Mouse (Mus musculus) WW6 (cell line): ENCODE results near the gene Zc3h12a.
A peak's percentile ranks its signal among the peaks of the same experiment; 100 is the strongest.

ENCODE experiments used
- DNase-seq: peaks from one replicate; pipeline ENCODE4 v3.0.0-alpha.2; 2013; ENCODE audit warnings: low read depth, low spot score

Zc3h12a gene

DNA sequence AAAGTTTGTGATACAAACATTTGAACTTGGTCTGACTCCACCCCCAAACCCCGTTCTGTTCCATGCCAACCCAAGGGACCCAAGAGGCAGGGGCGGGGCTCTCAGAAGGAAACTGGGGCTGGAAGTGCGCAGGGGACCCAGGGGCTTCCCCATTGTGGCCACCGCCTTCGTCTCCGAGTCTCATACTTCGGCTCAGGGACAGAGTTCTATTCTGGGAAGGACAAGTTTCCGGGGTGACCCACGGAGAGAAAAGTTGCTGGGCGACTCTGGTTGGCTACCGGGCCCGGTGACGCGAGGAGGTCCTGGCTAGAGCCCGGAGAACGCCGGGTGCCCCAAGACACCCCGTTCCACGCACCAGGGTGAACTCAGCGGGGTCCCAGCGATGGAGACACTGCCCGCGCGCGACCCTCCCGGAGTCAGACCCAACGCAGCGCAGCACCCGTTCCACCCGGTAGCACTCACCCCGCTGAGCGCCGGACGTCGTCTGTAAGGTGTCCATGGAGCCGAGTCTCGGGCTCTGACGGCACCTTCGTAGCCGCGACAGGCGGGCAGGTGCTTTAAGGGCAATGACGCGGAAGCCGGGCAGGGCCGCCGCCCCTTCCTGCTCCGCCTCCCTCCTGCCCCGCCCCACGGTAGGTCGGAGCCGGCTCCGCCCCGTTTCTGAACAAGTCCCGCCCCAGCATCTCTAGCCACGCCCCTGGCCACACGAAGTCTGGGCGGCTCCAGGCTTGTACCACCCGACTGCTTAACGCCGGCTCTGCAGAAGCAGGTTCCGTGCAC lies at the start of gene Zc3h12a:
TSS of gene Zc3h12a (minus strand) at position 536 of the 780 bp plus-strand sequence.
- peak; percentile 67 for DNase-seq

DNA sequence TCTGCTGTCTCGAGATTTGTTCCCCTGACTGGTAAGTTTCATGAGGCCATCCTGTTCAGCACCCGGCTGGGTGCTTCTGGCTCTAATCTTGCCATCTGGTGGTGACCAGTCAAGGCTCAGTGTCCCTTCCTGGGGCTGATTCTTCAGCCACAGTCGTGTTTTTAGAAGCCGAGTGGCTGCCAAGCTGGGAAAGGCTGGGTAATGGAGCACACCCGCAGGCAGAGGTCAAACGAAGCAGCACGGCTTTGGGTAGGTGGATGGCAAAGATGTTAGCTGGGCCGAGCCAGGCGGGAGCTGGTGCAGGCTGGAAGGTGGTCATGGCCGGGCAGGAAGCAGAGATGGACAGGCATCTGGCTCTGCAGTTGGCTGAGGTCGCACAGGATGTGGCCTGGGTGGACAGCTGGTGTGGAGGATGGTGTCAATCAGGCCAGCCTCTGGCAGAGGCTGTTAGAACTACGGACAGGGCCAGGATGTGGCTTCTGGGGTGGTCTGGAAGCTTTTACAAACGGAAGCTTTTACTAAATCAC lies 49.1 kb upstream of the Zc3h12a start:
- DNase-seq, result no peak

DNA sequence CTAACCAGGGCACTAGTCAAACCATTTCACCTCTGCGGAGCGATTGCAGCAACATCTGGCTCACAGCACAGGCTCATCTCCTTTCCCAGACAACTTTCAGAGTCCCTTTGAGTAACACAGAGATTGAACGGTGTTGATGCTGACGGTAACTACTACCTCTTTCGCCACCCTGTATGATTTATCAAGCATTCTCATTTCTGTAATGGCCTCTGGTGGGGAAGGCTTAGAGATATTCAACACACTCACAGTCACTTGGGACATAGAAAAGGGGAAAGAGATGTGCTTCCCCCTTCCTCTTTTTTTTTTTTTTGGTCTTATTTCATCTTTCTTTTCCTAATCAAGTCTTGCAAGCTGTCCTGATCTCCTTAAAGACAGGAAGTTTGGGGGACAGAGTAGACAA lies 48.5 kb upstream of the Zc3h12a start:
- no peak for DNase-seq

DNA sequence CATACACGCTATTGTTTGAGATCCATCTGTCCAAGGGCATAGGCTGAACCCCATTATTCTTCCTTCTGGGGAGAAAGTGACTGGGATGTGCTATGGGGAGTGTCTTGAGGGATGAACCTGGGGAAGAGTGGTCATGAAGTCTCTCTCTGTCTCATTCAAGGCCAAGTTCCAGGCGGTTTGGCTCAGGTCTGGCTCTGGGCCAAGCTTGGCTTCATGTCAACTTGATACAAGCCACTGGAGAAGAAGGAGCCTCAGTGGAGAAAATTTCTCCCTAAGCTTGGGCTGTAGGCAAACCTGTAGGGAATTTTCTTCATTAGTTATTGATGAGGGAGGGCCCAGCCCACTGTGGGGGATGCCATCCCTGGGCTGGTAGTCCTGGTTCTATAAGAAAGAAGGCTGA lies 48.0 kb upstream of the Zc3h12a start:
- DNase-seq, result no peak

DNA sequence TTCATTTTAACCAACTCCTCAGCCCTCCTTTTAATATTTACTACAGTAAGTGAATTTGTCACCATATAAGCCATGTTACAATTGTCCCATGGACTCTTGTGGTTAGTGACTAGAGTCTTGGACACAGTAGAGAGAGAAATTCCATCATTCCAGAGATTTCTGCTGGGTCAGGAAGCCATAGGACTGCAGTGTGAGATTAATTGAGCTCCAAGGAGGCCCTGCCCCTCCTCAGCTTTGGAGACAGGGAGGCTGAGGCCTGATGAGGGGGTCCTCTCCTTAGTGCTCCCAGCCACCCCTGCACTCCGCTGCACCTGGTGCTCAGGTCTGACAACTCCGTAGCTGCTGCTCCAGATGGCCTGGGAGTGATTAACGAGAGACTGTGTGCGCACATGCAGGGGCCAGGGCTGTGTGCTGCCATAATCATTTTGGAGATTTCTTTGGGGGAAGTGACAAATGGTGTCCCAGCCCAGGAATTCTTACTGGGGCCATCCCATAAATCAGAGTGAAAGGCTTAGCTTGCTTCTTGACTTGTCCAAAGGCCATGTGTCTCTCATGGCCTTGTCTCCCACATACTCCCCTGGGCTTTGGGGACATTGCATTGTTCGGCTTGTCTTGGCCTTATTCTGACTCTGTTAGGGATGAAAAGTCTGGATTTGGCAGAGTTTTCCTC lies 47.0 kb upstream of the Zc3h12a start:
- DNase-seq, result no peak

DNA sequence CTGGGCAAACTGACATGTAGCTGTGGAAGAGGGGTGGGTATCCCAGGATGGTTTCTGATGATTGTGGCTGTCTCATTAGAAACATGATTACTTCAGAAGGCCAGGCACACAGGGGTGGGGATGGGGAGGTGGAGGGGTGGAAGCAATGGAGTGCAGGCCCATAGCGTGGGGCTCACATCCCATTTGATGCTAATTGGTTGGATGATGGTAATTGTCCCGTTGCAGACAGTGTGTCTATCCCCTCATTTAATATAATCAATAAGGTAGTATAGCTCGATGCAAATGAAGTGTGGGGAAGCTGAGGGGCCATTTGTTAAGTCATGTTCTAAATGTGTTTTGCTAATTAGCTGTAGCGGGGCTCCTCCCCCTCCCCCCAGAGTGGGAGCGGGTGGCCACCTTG lies 45.5 kb upstream of the Zc3h12a start:
- DNase-seq, result no peak

DNA sequence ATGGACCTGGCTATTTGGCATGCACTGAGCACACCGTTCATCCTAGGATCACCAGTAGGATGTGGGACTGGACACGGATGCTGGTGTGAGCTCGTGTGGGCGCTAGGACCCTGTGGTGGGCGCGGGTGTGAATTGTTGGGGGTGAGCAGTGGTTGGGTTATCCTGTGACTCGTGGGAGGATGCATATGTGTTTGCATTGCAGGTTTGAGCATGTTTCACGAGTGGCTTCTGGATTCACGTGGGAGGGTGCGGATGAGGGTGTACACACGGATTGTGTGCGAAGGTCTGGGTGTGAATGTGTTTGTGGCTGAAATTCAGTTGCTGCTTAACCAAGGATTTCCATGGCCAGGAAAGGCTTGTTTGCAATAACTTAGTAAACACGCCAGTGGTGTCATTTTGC lies 45.1 kb upstream of the Zc3h12a start:
- no peak for DNase-seq

DNA sequence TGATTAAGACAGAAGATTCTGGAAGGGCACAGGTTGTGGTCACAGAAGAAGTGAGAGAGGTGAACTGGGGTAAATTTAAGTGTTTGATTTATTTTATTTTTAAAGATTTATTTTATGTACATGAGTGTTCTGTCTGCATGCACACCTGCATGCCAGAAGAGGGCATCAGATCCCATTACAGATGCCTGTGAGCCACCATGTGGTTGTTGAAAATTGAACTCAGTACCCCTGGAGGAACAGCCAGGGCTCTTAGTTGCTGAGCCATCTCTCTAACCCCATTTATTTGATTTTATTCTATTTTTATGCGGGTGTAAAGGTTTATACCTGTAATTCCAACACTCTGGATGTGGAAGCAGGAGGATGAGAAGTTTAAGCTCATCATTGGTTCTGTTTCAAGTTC lies 40.1 kb upstream of the Zc3h12a start:
- DNase-seq, result no peak

DNA sequence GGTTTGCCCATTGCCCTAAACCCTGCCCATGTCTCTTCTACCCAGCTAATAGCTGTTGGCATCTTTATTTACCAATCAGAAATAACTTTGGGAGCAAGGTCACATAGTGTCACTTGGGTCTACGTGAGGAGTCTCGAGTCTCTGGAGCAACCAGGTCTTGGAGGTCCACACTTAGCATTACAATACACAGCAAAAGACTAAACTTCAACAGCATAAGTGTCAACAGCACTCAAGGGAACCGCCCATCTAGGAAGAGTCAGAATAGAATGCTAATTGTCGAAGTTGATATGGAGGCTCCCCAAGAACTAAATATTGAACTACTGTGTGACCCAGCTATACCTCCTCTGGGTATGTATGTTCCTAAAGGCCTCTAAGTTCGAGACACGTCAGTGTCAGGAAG lies 37.2 kb upstream of the Zc3h12a start:
- no peak for DNase-seq

DNA sequence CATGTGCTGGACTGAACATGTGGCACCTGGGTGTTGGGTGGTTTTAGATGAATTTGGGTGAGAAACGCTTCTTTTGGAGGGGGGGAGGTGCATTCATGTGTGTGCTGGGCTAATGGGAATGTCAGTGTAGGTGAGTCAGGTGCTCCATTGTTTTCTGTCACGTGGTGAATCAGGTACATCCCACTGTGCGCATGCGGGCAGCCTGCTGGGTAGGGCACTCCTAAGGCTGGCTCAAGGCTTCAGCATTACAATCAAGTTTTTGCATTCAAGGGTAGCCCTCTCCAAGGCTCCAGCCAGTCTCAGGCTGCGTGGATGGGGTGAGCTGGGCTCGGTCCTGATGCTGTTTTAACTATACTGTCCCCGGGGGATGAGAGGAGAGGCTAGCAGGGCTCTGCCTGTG lies 35.1 kb upstream of the Zc3h12a start:
- DNase-seq, result no peak

DNA sequence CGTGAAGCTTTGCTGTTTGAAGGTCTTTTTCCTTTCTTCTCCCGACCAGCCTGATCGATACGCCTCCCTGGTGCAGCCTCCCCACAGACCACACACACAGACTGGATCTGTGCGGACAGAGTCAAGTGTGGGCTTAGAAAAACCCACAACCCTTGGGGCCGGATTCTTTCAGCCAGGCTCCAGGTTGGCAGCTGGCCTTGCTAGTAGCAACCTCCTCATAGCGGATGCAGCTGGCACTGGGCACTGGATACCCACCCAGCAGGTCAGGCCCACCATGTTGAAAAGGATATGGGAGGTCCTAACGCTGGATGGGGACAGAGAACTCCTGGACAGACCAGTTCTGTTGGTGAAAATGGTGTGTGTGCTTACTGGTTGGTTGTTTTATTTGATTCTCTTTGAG lies 33.8 kb upstream of the Zc3h12a start:
- DNase-seq, result no peak

DNA sequence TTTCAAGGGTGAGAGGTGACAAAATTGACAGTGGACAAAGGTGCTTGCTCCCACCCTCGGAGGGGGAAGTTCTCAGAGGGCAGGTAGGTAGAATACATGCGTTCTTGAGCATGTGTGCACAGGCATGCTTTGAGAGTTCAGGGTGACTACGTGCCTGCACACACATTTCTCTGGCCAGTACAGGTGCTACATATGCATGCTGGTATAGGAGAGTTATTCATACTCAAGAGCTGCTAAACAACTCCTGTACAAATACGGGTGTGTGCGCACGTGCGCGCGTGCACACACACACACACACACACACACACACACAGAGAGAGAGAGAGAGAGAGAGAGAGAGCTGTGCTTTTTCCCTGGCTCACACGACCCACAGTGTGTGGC lies 33.3 kb upstream of the Zc3h12a start:
- no peak for DNase-seq

DNA sequence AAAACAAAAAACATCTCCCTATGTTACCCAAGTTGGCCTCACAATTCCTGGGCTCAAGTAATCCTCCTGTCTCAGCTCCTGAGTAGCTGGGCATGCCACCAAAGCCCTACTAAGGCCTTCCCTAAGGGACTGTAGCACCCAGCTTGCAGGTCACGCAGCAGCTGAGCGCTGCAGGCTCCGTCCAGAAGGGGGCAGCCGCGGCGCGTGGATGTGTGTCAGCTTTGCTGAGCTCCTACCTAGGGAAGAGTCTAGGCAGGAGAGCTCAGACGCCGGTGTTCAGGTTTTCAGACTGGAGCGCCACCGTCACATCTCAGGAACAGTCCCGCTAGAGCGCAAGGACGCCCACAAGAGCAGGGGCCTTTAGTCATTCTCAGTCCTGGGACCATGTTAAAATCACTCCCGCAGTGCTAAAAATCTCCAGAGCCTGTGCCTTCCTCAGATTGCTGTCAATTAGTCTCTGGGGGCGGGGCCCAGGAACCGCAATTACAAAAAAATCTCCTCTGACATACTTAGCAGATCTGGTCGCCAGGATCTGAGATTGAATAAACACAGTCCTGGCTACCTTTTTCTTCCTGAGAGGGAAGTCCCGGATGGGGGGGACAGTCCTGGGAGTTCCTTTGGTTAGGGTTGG lies 32.8 kb upstream of the Zc3h12a start:
- DNase-seq, result peak; percentile 75

DNA sequence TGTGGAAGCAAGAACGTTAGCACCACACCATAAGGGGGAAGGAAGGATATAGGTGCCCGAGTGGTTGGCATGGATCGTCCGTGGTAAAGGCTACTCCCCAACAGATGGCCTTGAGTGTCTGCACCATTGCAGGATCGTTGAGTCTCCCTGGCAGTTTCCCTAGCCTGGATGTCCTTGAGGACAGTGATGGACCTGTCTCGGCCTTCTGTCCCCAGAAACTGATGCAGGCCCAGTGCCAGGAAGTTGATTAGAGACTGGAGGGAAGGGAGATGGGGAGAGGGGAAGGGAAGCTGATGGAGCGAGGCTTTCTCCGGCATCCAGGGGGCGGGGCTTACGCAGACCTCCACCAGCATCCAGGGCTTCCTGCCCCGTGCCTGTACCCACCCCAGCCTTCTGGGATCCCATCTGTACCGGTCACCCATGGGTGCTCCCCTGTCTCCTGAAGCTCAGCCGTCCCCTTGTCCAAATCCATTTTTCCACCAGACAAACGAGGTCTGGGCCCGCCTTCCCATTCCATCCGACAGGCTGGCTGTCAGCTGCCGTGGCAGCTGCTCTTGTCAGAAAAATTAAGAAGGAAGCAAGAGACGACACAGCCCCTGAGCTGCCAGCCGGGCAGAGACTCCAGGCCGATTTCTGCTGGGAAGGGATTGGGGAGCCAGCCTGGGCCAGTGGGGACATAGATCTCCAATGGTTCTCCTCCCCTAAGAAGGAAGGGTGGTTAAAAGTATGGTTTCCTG lies 31.1 kb upstream of the Zc3h12a start:
- DNase-seq, result no peak

DNA sequence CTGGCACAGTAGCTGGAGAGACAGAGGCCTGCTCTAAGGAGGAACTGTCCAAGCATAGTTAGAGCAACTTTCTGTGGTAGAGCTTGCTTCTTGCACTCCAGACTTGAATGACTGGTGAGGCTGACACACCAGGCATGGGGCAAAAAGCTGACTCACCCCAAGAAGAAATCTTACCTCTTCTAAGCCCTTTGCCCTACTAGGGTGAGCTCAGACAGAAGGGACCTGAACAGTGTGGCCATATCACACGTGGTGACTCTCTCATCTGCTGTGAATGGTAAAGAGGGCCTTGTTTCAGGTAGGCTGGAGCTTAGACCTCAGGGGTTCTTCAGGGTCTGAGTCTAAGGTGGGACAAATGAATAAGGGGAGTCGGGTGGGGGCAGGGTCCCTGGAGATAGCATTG lies 30.4 kb upstream of the Zc3h12a start:
- DNase-seq, result no peak

DNA sequence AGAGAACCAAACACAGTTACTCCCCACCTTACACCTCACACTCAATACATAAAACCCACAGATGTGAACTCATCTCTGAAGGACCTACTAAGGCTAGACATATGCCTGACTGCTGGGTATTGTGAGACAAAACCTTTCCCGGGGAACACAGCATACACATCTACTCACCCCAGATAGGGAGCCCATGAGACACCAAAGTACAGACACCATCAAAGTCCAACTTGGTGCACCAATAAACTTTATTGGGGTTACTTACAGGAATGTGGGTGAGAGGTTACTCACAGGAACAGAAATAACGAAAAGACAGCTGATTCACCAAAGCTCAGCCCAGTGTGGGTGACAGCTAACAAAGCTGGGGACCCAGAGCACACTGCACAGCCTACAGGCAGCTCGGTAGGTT lies 29.7 kb upstream of the Zc3h12a start:
- DNase-seq, result no peak

DNA sequence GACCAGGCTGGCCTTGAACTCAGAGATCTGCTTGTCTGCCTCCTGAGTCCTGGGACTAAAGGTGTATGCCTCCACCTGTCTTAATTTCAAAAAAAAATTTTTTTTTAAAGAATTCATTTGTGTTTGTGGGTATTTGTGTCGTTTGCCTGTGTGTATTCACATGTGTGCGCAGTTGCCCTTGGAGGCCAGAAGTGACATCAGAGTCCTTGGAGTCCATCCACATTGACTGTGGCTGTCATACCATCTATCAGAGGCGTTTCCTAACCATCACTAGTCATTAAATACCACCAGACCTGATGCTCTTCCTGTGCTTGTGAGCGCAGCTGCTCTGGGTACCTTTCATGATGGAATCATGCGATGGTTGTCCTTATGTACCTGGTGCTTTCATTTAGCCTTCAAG lies 28.0 kb upstream of the Zc3h12a start:
- no peak for DNase-seq

DNA sequence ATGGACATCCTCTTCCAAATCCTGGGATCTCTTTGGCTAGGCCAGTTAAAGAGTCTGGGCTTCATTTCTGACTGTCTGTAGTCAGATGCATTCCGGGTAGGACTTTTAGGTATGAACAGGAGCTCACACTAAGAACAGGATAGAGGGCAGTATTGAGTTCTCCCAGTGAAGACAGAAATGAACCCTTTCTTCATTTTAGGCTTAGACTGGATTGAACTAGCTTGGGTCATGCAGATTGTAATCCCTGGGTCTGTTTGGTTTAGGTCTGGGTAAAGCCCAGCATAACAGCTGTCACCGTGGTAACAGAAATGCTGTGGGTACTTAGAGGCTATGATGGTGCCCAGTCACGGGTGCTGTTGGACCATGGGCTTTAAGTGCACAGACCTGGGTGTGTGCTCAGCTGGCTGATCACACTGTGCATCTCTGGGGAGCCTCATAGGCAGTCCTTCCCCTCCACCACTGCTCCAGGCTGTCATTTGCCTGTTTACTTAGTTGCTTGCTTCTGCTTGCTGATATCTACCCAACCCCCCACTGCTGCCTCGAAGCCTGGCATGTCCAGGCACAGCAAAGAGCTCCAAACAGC lies 26.1 kb upstream of the Zc3h12a start:
- no peak for DNase-seq

DNA sequence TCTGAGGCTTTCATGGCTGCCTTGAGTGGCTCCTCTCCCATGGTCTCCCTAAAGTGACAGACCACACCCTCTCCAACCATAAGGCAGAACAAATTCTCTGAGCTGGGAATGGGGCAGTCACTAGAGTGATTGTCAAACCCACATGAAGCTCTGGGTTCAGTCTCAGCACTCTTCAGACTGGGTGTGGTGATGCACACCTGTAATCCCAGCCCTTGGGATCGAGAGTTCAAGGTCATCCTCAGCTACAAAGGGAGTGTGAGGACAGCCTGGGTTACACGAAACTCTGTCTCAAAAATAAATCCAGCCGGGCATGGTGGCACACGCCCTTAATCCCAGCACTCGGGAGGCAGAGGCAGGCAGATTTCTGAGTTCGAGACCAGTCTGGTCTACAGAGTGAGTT lies 24.8 kb upstream of the Zc3h12a start:
- DNase-seq, result no peak

DNA sequence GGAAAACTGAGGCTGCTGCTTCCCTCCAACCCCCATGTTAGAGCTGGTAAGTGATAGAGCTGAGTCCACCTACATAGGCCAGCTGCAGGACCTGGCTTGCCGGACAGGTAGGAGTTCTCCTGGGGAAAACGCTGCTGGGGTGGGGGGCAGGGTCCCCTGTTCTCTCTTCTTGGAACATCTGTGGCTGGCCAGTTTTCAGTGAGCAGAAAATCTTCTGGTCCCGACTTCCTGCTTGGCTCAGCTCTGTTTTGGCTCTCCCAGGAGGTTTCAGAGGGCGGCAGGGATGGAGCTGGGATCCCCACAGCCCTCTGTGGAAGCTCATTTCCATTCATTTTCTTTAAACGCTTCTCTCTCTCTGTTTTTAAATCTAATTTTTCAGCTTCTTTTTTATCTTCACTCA lies 21.8 kb upstream of the Zc3h12a start:
- no peak for DNase-seq

DNA sequence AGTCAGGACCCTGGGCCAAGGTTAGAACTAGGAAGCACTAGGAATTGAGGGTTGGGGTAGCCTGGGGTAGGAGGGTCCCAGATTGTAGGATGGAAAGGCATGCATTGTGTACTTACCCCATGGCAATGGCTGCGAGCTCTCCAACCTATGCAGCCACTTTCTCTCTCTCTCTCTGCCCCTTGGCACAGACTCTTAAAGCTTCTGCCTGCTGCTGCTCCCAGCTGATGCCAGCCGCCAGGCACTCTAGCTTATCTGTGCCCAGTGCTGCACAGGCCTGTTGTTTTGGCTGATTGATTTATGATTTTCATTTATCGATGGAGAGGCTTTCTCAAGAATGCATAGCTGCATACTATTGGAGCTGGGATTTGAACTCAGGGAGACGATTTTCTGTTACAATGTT lies 20.3 kb upstream of the Zc3h12a start:
- no peak for DNase-seq

DNA sequence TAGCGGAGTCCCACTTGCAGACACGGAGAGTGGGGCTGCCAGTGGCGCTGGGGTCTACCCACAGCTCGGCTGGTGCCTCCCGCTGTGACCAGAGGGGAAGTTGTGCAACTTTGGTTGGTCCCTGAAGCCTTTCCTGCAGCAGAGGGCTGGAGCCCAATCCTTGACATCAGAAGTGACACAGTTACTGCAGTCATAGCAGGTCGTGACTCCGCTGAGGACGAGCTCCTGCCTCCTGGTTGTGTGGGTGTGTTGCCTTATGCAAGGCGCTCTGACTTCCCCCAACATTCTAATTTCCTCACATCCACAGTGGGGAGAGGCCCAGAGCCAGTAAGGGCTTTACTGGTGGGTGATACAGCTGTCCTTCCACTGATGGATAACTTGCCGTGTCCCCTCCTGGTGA lies 17.6 kb upstream of the Zc3h12a start:
- no peak for DNase-seq
